Mouse (Mus musculus) stomach, embryonic 14.5 days (tissue): ENCODE data around the gene Grm4. TPM values are rescaled to one million over a fixed set of nuclear protein-coding genes. Genes with fewer than 3 reads are reported as not detected.

Experiments used
- ATAC-seq: fragments of 200-750 bp; cut with Nextera tagmentation; 2 replicates; pipeline ENCODE4 v1.8.0; 2017; ENCODE audit warnings: low read depth, moderate TSS enrichment; ENCODE audit not compliant: insufficient number of reproducible peaks, insufficient read depth, low FRiP score
- H3K27ac ChIP-seq: fragments of 300-500 bp; sonication (generic); 2 replicates; pipeline ENCODE4 v1.5.1; 2014; ENCODE audit warnings: mild to moderate bottlenecking, low read length, moderate library complexity, mixed read lengths
- H3K27me3 ChIP-seq: fragments of 300-500 bp; sonication (generic); 2 replicates; pipeline ENCODE4 v1.6.1; 2014; ENCODE audit warnings: low read length, control low read depth, mixed read lengths; ENCODE audit not compliant: control insufficient read depth, insufficient read depth
- H3K36me3 ChIP-seq: fragments of 300-500 bp; sonication (generic); 2 replicates; pipeline ENCODE4 v1.6.1; 2014; ENCODE audit warnings: mild to moderate bottlenecking, control low read depth, low read length, moderate library complexity, mixed read lengths; ENCODE audit not compliant: control insufficient read depth, insufficient read depth
- H3K4me1 ChIP-seq: fragments of 300-500 bp; sonication (generic); 2 replicates; pipeline ENCODE4 v1.6.1; 2014; ENCODE audit warnings: low read length, control low read depth, mixed read lengths; ENCODE audit not compliant: control insufficient read depth, insufficient read depth
- H3K4me2 ChIP-seq: fragments of 300-500 bp; sonication (generic); replicated peaks from 2 replicates; pipeline ENCODE4 v1.6.1; 2014; ENCODE audit warnings: low read depth, low read length, control low read depth
- H3K4me3 ChIP-seq: fragments of 300-500 bp; sonication (generic); 2 replicates; pipeline ENCODE4 v1.5.1; 2014; ENCODE audit warnings: low read depth, low read length, control low read depth
- H3K9ac ChIP-seq: fragments of 300-500 bp; sonication (generic); replicated peaks from 2 replicates; pipeline ENCODE4 v1.6.1; 2014; ENCODE audit warnings: low read depth, mild to moderate bottlenecking, control low read depth, low read length, moderate library complexity, mixed read lengths
- H3K9me3 ChIP-seq: fragments of 300-500 bp; sonication (generic); 2 replicates; pipeline ENCODE4 v1.6.1; 2016; ENCODE audit warnings: low read depth, low read length, control low read depth; ENCODE audit not compliant: control insufficient read depth
- WGBS: fragments of 180-500 bp; shearing (Covaris S2); extraction: QIAGEN DNeasy Blood & Tissue Kit; methylation state at CpG from one replicate; pipeline ENCODE4 v1.1.7; 2014; 5-methylcytosine and 5-hydroxymethylcytosine counted together
- polyA plus RNA-seq: library from polyadenylated mRNA; unstranded; fragments of >200 nt; fragmentation: Nextera tagmentation; extraction: Ambion mirVana; gene quantifications from 2 replicates; pipeline ENCODE4 v1.2.1, GENCODE M21; 2014

Grm4 gene
- polyA plus RNA-seq, 1 experiment from 2014 or later, result 0.17 TPM

DNA sequence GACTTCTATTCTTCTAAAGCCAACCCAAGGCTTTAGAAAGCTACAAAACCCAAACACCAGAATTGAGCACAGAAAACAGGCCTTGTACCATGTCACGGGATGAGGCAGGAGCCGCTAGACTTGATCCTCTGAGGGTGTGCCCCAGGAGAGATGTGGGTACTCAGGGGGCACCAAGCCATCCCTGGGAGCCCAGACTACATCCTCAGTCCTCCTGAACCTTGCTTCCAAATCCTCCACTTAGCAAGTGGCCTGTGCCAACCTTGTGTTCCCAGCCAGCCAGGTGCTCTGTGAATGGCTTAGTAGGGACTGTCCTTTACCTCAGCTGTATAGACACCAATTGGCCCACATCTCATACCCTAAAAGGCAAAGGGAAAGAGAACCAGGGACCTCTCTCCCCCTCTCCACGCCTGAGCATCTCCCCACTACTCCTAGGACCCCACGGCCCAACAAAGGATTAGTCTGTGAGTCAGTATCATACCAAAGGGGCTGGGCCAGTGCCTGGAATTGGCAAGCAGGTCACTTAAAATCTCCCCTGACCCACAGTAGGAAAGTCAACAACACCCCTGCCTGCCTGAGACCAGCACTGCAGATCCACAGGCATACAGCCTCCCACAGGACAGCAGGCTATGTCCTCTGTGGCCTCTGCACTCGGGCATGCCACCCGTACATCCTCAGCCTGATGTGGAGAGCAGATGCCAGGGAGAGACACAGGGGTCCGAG, 14.2 kb downstream of the Grm4 start:
- Histone ChIP-seq H3K4me1 (peaks cover 14% of the 10 kb centered on the region; the same call in 1 of the 2 replicates), H3K36me3 (no peaks in the 10 kb centered on the region), H3K4me2 (no peak overlapping the region), H3K27ac (no peak overlapping the region), H3K9ac (no peak overlapping the region), H3K9me3 (no peaks in the 10 kb centered on the region), H3K4me3 (no peak overlapping the region), H3K27me3 (peaks cover 18% of the 10 kb centered on the region)
- 84% methylated on average over 7 of the region's 7 CpGs for WGBS
- ATAC-seq, result no peak

DNA sequence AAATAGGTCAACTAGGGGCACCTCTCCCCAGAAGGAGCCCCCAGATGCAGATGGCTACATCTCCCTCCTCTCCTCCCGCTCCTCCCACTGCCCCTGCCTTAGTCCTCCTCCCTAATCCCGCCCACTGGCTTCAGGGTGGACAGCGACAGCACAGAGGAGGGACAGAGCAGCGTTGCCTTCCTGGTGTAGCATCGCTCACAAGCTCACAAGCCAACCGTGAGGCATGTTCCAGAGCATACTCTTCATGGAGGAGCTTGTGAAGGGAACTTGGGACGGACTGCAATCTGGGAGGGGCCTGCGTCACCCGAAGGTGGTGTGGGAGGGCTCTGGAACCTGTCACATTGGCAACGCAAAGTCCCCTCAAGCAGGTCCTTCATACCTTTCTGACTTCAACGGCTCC, 14.8 kb downstream of the Grm4 start:
- Histone ChIP-seq H3K9me3 (no peaks in the 10 kb centered on the region), H3K27me3 (peaks cover 12% of the 10 kb centered on the region), H3K4me2 (no peak overlapping the region), H3K36me3 (no peaks in the 10 kb centered on the region), H3K4me1 (peaks cover 18% of the 10 kb centered on the region; the same call in 1 of the 2 replicates), H3K4me3 (no peak overlapping the region), H3K27ac (no peak overlapping the region), H3K9ac (no peak overlapping the region)
- WGBS, result 40% methylated on average over 11 of the region's 11 CpGs
- ATAC-seq, result no peak

DNA sequence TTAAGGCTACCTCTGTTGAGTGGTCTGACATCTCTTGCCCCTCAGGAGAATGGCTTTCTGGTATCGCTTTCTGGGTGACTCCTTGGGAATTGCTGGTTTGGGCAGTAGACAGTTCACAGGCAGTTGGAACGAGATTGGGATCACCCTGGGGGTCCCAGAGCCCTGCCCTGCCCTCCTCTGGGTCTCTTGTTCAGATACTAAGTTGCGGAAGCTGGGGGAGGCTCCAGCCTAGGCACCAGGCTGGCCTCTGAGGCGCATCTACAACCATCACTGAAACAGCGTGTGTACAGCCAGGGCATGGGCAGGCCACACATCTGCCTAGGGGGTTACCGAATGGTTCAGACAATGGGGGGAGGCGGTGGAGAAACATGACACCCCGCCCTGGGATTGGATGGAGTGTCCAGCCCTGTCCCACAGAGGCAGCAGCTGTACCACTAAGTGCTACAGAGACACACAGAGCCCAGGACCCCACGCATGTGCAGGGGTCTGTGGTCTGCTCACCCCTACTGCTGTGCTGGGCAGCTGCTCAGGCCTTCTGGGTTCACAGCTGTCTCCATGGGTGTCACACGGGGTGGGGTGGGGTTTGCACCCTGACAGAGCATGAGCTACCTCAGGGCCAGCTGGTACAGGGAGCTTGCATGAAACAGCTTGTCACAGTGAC, 15.9 kb downstream of the Grm4 start:
- Histone ChIP-seq H3K27me3 (peaks cover 8% of the 10 kb centered on the region; the same call in 1 of the 2 replicates), H3K27ac (no peak overlapping the region), H3K9me3 (no peaks in the 10 kb centered on the region), H3K4me2 (no peak overlapping the region), H3K4me3 (no peak overlapping the region), H3K9ac (no peak overlapping the region), H3K4me1 (peaks cover 18% of the 10 kb centered on the region; the same call in 1 of the 2 replicates), H3K36me3 (no peaks in the 10 kb centered on the region)
- ATAC-seq, result 0 out of 2 replicates have a peak, but pooled peaks have one; percentile 51
- 19% methylated on average over 10 of the region's 10 CpGs for WGBS

DNA sequence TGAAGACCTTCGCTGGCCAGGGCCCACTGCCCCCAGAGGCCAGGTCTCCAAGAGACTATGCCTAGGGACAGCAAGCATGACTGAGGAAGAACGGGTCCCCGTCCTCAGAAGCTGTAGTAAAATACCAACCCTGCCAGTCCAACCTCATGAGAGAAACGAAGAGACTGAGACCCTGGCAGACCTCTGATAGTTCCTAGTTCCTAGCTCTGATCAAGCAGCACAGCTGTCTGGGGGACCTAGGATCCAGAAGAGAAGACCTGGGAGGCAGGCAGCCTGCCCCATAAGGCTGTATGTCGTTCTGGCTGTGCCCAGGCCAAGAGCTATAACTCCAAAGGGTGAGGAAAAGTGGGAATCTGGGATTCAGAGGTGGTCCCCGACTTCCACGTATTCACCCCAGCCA, 17.3 kb downstream of the Grm4 start:
- 50% methylated on average over 7 of the region's 7 CpGs for WGBS
- Histone ChIP-seq H3K4me3 (no peak overlapping the region), H3K27me3 (0 out of 2 replicates have a peak, but pooled peaks cover 6% of the 10 kb centered on the region), H3K4me1 (peaks cover 18% of the 10 kb centered on the region; the same call in 1 of the 2 replicates), H3K27ac (no peak overlapping the region), H3K9me3 (no peaks in the 10 kb centered on the region), H3K4me2 (no peak overlapping the region), H3K9ac (no peak overlapping the region), H3K36me3 (no peaks in the 10 kb centered on the region)
- no peak for ATAC-seq

DNA sequence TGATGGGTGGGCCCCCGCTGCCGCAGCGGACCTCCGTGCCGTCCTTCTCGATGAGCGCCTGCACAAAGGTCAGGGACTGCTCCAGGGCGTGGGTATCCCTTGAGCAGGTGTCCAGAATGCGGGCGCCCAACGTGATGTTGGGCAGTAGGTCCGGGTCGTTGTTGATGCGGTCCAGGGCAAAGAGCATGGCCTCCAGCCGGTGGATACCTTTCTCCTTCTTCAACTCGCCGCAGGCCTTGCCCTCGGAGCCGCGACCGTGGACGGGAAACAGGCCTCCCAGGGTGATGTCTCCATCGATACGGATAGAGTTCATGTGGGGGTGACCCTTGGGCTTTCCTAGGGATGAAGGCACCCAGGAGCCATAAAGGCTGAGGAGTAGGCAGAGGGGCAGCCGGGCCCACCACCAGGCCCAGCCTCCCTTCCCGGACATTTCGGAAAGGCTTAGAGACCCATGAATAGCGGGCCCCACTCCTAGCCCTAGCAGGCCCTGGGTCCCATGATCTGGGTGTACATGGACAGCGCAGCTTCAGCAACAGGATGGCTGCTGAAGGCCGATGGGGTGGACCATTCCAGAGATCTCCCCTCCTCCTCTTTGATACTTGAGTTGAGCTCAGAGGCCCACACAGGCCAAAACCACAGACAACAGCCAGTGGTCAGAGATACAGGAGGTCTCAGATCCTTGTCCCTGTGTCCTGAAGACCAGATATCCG, 18.3 kb downstream of the Grm4 start:
- no peak overlapping the region for H3K4me2 ChIP-seq
- no peak overlapping the region for H3K4me3 ChIP-seq
- no peak for ATAC-seq
- no peaks in the 10 kb centered on the region for H3K9me3 ChIP-seq
- peaks cover 18% of the 10 kb centered on the region; the same call in 1 of the 2 replicates for H3K4me1 ChIP-seq
- H3K9ac ChIP-seq, result no peak overlapping the region
- 53% methylated on average over 31 of the region's 31 CpGs for WGBS
- 0 out of 2 replicates have a peak, but pooled peaks cover 6% of the 10 kb centered on the region for H3K27me3 ChIP-seq
- no peaks in the 10 kb centered on the region for H3K36me3 ChIP-seq
- H3K27ac ChIP-seq, result no peak overlapping the region

- Histone ChIP-seq H3K4me2 (peak overlapping the region; percentile 7; the same call in 1 of the 2 replicates), H3K9me3 (no peaks in the 10 kb centered on the region), H3K27me3 (0 out of 2 replicates have a peak, but pooled peaks cover 6% of the 10 kb centered on the region), H3K9ac (no peak overlapping the region), H3K27ac (no peak overlapping the region), H3K4me1 (peaks cover 18% of the 10 kb centered on the region; the same call in 1 of the 2 replicates), H3K4me3 (no peak overlapping the region), H3K36me3 (no peaks in the 10 kb centered on the region)
- no peak for ATAC-seq
- WGBS, result 26% methylated on average over 14 of the region's 14 CpGs
Observed at GRCm38 (mm10) chr17:27502288-27502687, 18.9 kb downstream of the Grm4 start.

GRCm38 (mm10) chr17:27501331-27502251, 19.6 kb downstream of the Grm4 start:
- 0 out of 2 replicates have a peak, but pooled peaks cover 6% of the 10 kb centered on the region for H3K27me3 ChIP-seq
- no peak overlapping the region for H3K27ac ChIP-seq
- peaks cover 18% of the 10 kb centered on the region; the same call in 1 of the 2 replicates for H3K4me1 ChIP-seq
- no peaks in the 10 kb centered on the region for H3K36me3 ChIP-seq
- 13% methylated on average over 18 of the region's 18 CpGs for WGBS
- no peaks in the 10 kb centered on the region for H3K9me3 ChIP-seq
- H3K9ac ChIP-seq, result no peak overlapping the region
- H3K4me2 ChIP-seq, result peak overlapping the region; percentile 7; the same call in 1 of the 2 replicates
- ATAC-seq, result no peak
- H3K4me3 ChIP-seq, result no peak overlapping the region
